Mouse (Mus musculus): ENCODE results near the gene Olfm2.
A peak's percentile ranks its signal among the peaks of the same experiment; 100 is the strongest.

Gene Olfm2

DNA sequence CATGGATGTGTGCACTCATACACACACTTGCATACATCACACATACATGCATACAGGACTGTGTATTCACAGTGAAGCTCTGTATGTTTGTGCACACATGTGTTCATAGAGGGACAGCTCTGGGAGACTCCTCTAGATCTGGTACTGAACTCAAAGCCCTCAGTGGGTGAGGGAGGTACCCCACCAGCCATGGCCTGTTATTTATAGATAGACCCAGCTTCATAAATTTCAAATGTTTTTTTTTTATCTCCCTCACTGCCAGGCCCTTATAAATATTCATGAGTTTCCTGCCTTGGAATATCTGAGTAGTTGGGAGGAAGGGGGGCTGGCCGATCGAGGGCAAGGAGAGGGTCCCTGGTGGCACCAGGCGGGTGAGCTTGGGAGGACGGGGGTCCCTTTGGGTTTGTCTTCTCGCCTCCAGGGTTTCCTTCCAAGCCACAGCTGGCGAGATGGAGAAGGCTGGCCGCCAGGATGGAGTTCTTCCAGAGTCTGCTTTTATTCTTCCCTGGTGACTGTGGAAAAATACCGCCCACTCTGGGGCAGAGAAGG is 42.2 kb downstream of the Olfm2 start:
- no peak for DNase-seq (ENCODE audit: low read depth in 1 of 2, low spot score in 2 of 2)

GRCm38 (mm10) chr9:20697466-20697865 is 48.7 kb downstream of the Olfm2 start:
- no peak for DNase-seq (ENCODE audit: low read depth in 1 of 2, low spot score in 2 of 2)

GRCm38 (mm10) chr9:20696107-20696712 is 49.9 kb downstream of the Olfm2 start:
- DNase-seq (ENCODE audit: low read depth in 1 of 2, low spot score in 2 of 2), result no peak

- no peak for DNase-seq (ENCODE audit: low read depth in 1 of 2, low spot score in 2 of 2)
These were observed 51.4 kb downstream of the Olfm2 start for GRCm38 (mm10) chr9:20694721-20695235.

GRCm38 (mm10) chr9:20692863-20693262 is 53.3 kb downstream of the Olfm2 start:
- no peak for DNase-seq (ENCODE audit: low read depth in 1 of 2, low spot score in 2 of 2)

- DNase-seq (ENCODE audit: low read depth in 1 of 2, low spot score in 2 of 2), result peak in 1 of 2 experiments; percentile 10
These were observed 55.7 kb downstream of the Olfm2 start for GRCm38 (mm10) chr9:20690449-20690848.

DNA sequence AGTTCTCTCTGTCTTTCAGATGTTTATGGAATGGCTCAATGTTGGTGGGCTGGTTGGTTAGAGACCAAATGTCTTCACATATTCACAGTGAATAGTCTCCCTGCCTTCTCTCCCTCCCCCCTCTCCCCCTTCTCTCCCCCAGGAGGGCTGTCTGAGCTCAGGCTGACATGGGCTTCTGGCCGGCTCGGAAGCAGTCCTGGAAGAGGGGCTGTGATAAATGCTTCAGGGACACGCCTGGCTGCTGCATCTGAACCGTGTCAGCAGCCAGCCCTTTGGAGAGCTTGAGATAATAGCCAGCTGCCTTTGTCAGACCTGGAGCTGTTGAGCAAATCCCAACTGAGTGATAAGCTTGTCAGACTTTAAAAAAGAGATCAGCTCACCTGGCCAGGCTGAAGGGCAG is 56.2 kb downstream of the Olfm2 start:
- DNase-seq (ENCODE audit: low read depth in 1 of 2, low spot score in 2 of 2), result no peak

GRCm38 (mm10) chr9:20689403-20689802 is 56.7 kb downstream of the Olfm2 start:
- DNase-seq (ENCODE audit: low read depth in 1 of 2, low spot score in 2 of 2), result no peak

GRCm38 (mm10) chr9:20685081-20685861 is 60.9 kb downstream of the Olfm2 start:
- no peak for DNase-seq (ENCODE audit: low read depth in 1 of 2, low spot score in 2 of 2)

DNA sequence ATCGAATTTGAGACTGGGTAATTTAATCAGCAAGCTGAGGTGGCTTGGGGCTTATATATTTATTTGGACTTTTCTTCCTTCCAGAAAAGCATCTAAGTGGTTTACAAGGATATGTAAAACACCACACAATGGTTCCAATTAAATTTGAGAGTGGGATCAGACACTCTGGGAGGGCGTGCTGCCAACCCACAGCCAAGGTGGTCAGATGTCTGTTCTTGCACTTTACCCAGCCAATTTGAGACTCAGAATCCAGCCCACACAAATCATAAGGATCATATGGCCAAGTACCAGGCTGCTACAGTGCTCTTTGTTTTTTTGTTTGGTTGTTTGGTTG is 63.8 kb downstream of the Olfm2 start:
- no peak for DNase-seq (ENCODE audit: low read depth in 1 of 2, low spot score in 2 of 2)

- no peak for DNase-seq (ENCODE audit: low read depth in 1 of 2, low spot score in 2 of 2)
These were observed 64.4 kb downstream of the Olfm2 start for GRCm38 (mm10) chr9:20681546-20682388.

- DNase-seq (ENCODE audit: low read depth in 1 of 2, low spot score in 2 of 2), result no peak
These were observed 65.7 kb downstream of the Olfm2 start for GRCm38 (mm10) chr9:20680378-20680958.

DNA sequence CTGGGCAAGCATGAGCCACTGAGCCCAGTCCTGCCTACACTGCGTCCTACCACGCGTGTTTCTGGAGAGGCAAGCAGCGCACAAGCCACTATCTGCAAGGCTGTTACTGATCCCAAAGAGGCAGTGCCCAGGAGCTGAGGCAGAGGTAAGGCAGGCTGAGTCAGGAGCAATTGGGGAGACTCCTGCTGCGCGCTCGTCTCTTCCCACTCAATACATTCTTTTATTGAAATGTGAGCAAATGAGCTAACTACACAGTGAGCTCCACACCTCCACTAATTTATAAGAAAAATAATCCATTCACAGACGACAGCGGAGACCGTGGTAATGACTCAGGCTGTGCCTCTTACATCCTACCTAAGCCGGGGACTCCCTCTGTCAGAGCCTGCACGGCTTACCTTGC is 68.3 kb downstream of the Olfm2 start:
- DNase-seq (ENCODE audit: low read depth in 1 of 2, low spot score in 2 of 2), result no peak

DNA sequence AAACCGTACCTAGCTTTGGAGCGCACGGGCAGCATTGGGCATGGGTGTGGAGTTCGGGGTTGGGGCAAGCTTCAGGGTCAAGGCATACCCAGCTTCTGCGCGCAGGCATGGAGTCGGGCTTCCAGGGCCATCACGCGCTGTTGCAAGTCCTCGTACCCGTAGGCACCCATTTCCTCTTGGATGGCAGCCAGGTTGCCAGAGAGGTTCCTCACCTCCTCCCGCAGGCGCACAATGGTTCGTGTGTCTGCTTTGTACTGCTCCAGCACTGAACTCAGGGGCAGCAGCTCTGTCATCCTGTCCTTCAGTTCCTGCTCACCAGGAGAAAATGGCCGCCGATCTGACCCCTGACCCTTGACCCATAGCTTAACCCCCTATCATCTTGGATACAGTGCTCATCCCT is 74.1 kb downstream of the Olfm2 start:
- DNase-seq (ENCODE audit: low read depth in 1 of 2, low spot score in 2 of 2), result no peak

DNA sequence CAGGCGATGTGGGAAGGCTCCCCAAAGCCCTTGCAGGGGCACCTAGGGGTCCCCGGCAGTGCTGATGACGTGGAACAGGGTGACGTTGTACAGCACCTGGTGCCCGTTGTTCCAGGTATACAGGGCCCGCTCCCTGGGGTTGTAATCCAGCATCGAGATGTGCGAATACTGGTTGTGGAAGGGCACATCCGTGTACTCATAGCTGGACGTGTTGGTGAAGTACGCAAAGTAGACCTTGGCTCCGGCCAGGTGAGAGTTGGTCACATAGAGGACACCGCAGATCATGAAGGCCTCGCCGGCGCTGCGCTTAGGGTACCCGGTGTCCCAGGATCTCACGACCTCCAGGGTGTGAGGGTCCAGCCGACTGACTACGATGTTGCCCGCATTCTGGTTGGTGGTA is 78.1 kb downstream of the Olfm2 start:
- DNase-seq (ENCODE audit: low read depth in 1 of 2, low spot score in 2 of 2), result no peak

DNA sequence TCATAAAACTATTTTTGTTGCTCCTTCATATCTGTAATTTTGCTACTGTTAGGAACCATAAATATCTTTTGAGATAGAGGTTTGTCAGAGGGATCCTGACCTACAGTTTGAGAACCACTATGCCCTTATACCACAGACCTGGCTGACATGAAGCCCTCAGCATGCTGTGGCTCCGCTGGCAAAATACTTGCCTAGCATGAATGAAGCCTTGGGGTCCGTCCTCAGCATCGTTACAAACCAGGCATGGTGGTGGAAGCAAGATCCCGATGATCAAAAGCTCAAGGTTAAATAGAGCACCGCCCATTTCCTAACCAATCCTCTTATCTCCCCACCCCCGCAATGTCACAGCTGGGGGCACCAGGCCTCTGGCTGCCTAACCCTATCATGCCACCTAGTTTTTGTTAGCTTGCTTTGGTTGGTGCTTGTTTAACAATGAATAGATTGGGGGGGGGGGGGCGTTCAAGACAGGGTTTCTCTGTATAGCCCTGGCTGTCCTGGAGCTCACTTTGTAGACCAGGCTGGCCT is 79.6 kb downstream of the Olfm2 start:
- no peak for DNase-seq (ENCODE audit: low read depth in 1 of 2, low spot score in 2 of 2)

DNA sequence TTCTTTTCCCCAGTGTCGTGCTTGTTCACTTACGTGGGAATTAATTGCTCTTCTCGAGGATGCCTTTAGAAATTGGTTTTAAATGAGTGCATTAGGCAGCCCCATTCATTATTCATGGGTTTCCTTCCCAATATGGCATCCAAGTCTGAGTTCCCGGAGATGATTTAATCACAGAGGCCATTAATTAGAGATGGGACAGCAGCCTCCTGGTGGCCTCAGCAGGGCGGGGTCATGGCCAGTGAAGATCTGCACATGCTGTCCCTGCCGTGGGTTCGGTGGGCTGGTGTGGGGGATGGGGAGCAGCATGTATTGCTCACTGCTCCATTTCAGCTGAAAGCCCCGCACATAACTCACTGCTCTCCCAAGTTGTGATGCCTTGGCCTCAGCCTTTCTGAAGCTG is 80.2 kb downstream of the Olfm2 start:
- DNase-seq (ENCODE audit: low read depth in 1 of 2, low spot score in 2 of 2), result no peak

DNA sequence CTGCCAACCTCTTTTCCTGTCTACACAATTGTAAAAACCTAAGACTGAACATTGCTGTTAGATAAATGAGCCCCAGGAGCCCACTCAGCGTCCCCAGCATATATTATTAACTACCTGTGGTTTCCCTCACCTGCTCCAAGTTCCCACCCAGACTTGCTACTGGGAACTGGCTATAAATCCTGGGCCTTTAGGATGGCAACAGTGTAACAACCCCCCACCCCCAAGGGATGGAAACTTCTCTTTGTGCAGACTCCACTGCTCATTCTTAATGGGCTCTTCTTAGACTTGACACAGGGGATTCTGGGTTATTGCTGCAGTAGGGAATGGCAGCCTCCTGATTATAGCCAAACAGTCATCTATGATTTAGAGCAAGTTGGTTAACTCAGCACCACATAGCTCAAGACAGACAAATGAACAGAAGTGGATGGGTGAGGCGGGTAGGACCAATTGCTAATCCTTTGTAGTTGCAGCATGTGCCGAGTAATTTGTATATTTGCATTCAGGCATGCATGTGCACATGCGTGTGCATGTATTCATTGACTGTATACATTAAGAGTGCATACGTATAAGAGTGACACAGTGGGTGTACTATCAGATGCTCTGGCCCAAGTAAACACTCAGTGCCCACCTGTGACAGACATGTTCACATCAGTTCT is 81.0 kb downstream of the Olfm2 start:
- no peak for DNase-seq (ENCODE audit: low read depth in 1 of 2, low spot score in 2 of 2)

DNA sequence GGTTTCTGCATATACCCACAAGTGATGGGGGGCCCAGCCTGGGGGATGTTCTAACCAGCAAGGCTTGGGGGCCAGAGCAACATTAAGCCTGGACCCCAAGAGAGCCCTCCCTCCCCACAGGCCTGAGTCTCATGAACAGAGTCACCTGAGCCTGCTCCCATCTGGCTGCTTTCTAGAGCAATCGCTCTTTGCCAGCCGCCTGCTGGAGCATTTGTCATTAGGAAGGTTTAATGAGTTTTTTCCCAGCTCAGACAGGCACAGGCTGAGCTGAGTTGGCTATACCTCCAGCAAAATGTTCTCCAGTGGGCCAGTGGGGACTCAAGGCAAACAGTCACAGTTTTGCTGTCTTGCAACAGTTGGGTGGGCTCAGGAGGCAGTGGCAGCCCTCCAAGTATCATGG is 81.8 kb downstream of the Olfm2 start:
- no peak for DNase-seq (ENCODE audit: low read depth in 1 of 2, low spot score in 2 of 2)

DNA sequence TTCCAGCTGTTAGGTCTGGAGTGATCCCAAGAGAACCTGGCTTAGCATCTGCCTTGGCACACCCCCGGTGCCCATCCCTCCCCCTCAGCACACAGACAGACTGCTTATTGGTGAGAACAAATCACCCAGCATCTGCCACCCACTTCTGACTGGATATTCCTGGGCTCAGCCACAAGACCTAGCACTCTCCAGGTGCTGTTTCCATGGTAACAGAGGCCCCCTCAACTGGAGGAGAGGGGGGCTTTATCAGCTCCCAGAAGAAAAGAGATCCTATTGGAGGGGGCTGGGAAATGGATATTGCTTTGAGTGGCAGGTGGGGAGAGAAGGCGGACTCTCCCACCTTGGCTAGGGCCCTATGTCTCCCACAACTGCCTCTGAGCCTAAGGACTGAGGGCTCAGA is 82.2 kb downstream of the Olfm2 start:
- no peak for DNase-seq (ENCODE audit: low read depth in 1 of 2, low spot score in 2 of 2)
